Mouse (Mus musculus): ENCODE results near the gene Dnajb4. TPM values are rescaled to one million over a fixed set of nuclear protein-coding genes. Genes with fewer than 3 reads are reported as not detected.
"Not testable (repeated sequence)": the region's sequence is repeated elsewhere in the genome, so short reads cannot be mapped to it uniquely, and the experiment has no call there.

Dnajb4 gene
- 10 to 100 TPM in 24 of 26 experiments, 1 to 10 TPM in 2; 9.1 to 82.7 (median 21.5) TPM for total RNA-seq (2018; cell fraction: chromatin; rRNA removed)
- 100 to 1,000 TPM in 1 of 26 experiments, 10 to 100 TPM in 25; 15.8 to 120 (median 27.0) TPM for total RNA-seq (2018; cell fraction: cytosol; rRNA removed)
- total RNA-seq (2018; cell fraction: nucleus; rRNA removed) = 10 to 100 TPM; 21.2 to 96.7 (median 39.7) TPM
- polyA plus RNA-seq (2018) = 20.2 to 25.5 TPM (median 23.8 TPM) in 3 replicates

GRCm38 (mm10) chr3:152209967-152210634, at the start of gene Dnajb4, which contains the start of gene Fubp1:
TSS of gene Dnajb4 (minus strand) at chr3:152210302.
TSS of gene Fubp1 (plus strand) at chr3:152210422.
- WGBS (ENCODE audit: missing documents) = under 1% methylated on average over 83 of the region's 85 CpGs
- Histone ChIP-seq H3K27ac (peak within 1 kb of the TSS; percentile 73), H3K79me2 (ENCODE audit: inconsistent target) (peaks cover 55% of the 10 kb centered on the region)

GRCm38 (mm10) chr3:152259409-152259808, 49.3 kb upstream of the Dnajb4 start:
- H3K36me3 ChIP-seq (ENCODE audit: inconsistent target); H3K79me2 ChIP-seq (ENCODE audit: inconsistent target); H3K4me3 ChIP-seq (ENCODE audit: inconsistent target); H3K27ac ChIP-seq: not testable (repeated sequence)
- WGBS (ENCODE audit: missing documents) = 33% methylated on average over 7 of the region's 9 CpGs

More at GRCm38 (mm10) chr3:152209967-152210634, at the start of gene Dnajb4, which contains the start of gene Fubp1:
- no peaks in the 10 kb centered on the region for H3K36me3 ChIP-seq (ENCODE audit: inconsistent target)
- peak within 1 kb of the TSS; percentile 67 for H3K4me3 ChIP-seq (ENCODE audit: inconsistent target)

- Histone ChIP-seq H3K36me3 (ENCODE audit: inconsistent target) (no peaks in the 10 kb centered on the region), H3K27ac (no peak overlapping the region), H3K4me3 (ENCODE audit: inconsistent target) (no peak overlapping the region), H3K79me2 (ENCODE audit: inconsistent target) (no peaks in the 10 kb centered on the region)
- WGBS (ENCODE audit: missing documents) = 86% methylated on average over 3 of the region's 3 CpGs
Measured at GRCm38 (mm10) chr3:152257528-152257927, 47.4 kb upstream of the Dnajb4 start.

GRCm38 (mm10) chr3:152250487-152250886, 40.4 kb upstream of the Dnajb4 start:
- no peaks in the 10 kb centered on the region for H3K79me2 ChIP-seq (ENCODE audit: inconsistent target)
- no peak overlapping the region for H3K4me3 ChIP-seq (ENCODE audit: inconsistent target)
- H3K36me3 ChIP-seq (ENCODE audit: inconsistent target) = no peaks in the 10 kb centered on the region
- 100% methylated on average over 1 of the region's 1 CpGs for WGBS (ENCODE audit: missing documents)
- no peak overlapping the region for H3K27ac ChIP-seq

- Histone ChIP-seq H3K4me3 (ENCODE audit: inconsistent target) (no peak overlapping the region), H3K36me3 (ENCODE audit: inconsistent target) (no peaks in the 10 kb centered on the region), H3K79me2 (ENCODE audit: inconsistent target) (no peaks in the 10 kb centered on the region), H3K27ac (no peak overlapping the region)
- WGBS (ENCODE audit: missing documents) = 88% methylated on average over 12 of the region's 12 CpGs
Measured at GRCm38 (mm10) chr3:152247708-152248107, 37.6 kb upstream of the Dnajb4 start.

GRCm38 (mm10) chr3:152245273-152245910, 35.3 kb upstream of the Dnajb4 start:
- Histone ChIP-seq H3K79me2 (ENCODE audit: inconsistent target) (no peaks in the 10 kb centered on the region), H3K4me3 (ENCODE audit: inconsistent target) (no peak overlapping the region)
- 89% methylated on average over 3 of the region's 5 CpGs for WGBS (ENCODE audit: missing documents)

GRCm38 (mm10) chr3:152243304-152243703, 33.2 kb upstream of the Dnajb4 start:
- Histone ChIP-seq H3K27ac (no peak overlapping the region), H3K4me3 (ENCODE audit: inconsistent target) (no peak overlapping the region), H3K79me2 (ENCODE audit: inconsistent target) (no peaks in the 10 kb centered on the region), H3K36me3 (ENCODE audit: inconsistent target) (no peaks in the 10 kb centered on the region)
- 85% methylated on average over 4 of the region's 4 CpGs for WGBS (ENCODE audit: missing documents)

More at GRCm38 (mm10) chr3:152245273-152245910, 35.3 kb upstream of the Dnajb4 start:
- no peaks in the 10 kb centered on the region for H3K36me3 ChIP-seq (ENCODE audit: inconsistent target)
- H3K27ac ChIP-seq = no peak overlapping the region

GRCm38 (mm10) chr3:152241098-152241497, 31.0 kb upstream of the Dnajb4 start:
- H3K79me2 ChIP-seq (ENCODE audit: inconsistent target) = no peaks in the 10 kb centered on the region
- no peak overlapping the region for H3K27ac ChIP-seq
- no peak overlapping the region for H3K4me3 ChIP-seq (ENCODE audit: inconsistent target)
- H3K36me3 ChIP-seq (ENCODE audit: inconsistent target) = peaks cover 8% of the 10 kb centered on the region; the same call in 1 of the 2 replicates
- WGBS (ENCODE audit: missing documents) = 98% methylated on average over 3 of the region's 3 CpGs

GRCm38 (mm10) chr3:152239592-152239991, 29.5 kb upstream of the Dnajb4 start:
- H3K27ac ChIP-seq = no peak overlapping the region
- H3K4me3 ChIP-seq (ENCODE audit: inconsistent target) = no peak overlapping the region
- peaks cover 12% of the 10 kb centered on the region; the same call in 1 of the 2 replicates for H3K36me3 ChIP-seq (ENCODE audit: inconsistent target)
- H3K79me2 ChIP-seq (ENCODE audit: inconsistent target) = no peaks in the 10 kb centered on the region
- 100% methylated on average over 1 of the region's 1 CpGs for WGBS (ENCODE audit: missing documents)

- Histone ChIP-seq H3K27ac (no peak overlapping the region), H3K79me2 (ENCODE audit: inconsistent target) (no peaks in the 10 kb centered on the region), H3K4me3 (ENCODE audit: inconsistent target) (no peak overlapping the region), H3K36me3 (ENCODE audit: inconsistent target) (peaks cover 12% of the 10 kb centered on the region; the same call in 1 of the 2 replicates)
- WGBS (ENCODE audit: missing documents) = 55% methylated on average over 1 of the region's 2 CpGs
Measured at GRCm38 (mm10) chr3:152238836-152239235, 28.7 kb upstream of the Dnajb4 start.

GRCm38 (mm10) chr3:152235805-152236204, 25.7 kb upstream of the Dnajb4 start:
- Histone ChIP-seq H3K36me3 (ENCODE audit: inconsistent target) (peaks cover 35% of the 10 kb centered on the region; the same call in 1 of the 2 replicates), H3K79me2 (ENCODE audit: inconsistent target) (no peaks in the 10 kb centered on the region), H3K4me3 (ENCODE audit: inconsistent target) (no peak overlapping the region), H3K27ac (no peak overlapping the region)
- 100% methylated on average over 1 of the region's 1 CpGs for WGBS (ENCODE audit: missing documents)

- Histone ChIP-seq H3K4me3 (ENCODE audit: inconsistent target) (no peak overlapping the region), H3K27ac (no peak overlapping the region), H3K36me3 (ENCODE audit: inconsistent target) (peaks cover 36% of the 10 kb centered on the region; the same call in 1 of the 2 replicates), H3K79me2 (ENCODE audit: inconsistent target) (no peaks in the 10 kb centered on the region; the same call in 1 of the 2 replicates)
- 89% methylated on average over 1 of the region's 1 CpGs for WGBS (ENCODE audit: missing documents)
Measured at GRCm38 (mm10) chr3:152235238-152235637, 25.1 kb upstream of the Dnajb4 start.

- peaks cover 24% of the 10 kb centered on the region; the same call in 1 of the 2 replicates for H3K79me2 ChIP-seq (ENCODE audit: inconsistent target)
- WGBS (ENCODE audit: missing documents) = 87% methylated on average over 6 of the region's 6 CpGs
- H3K4me3 ChIP-seq (ENCODE audit: inconsistent target) = no peak overlapping the region
- H3K36me3 ChIP-seq (ENCODE audit: inconsistent target) = peaks cover 64% of the 10 kb centered on the region
- no peak overlapping the region for H3K27ac ChIP-seq
Measured at GRCm38 (mm10) chr3:152231333-152232100, 21.4 kb upstream of the Dnajb4 start.

- H3K36me3 ChIP-seq (ENCODE audit: inconsistent target) = peaks cover 79% of the 10 kb centered on the region
- no peak overlapping the region for H3K27ac ChIP-seq
- no peak overlapping the region for H3K4me3 ChIP-seq (ENCODE audit: inconsistent target)
- peaks cover 24% of the 10 kb centered on the region; the same call in 1 of the 2 replicates for H3K79me2 ChIP-seq (ENCODE audit: inconsistent target)
- 94% methylated on average over 5 of the region's 5 CpGs for WGBS (ENCODE audit: missing documents)
Measured at GRCm38 (mm10) chr3:152229271-152229670, 19.2 kb upstream of the Dnajb4 start.
